Mouse (Mus musculus): Measurements from ENCODE around the gene Tuba3b. TPM values are rescaled to one million over a fixed set of nuclear protein-coding genes. Genes with fewer than 3 reads are reported as not detected.

The Tuba3b gene
- polyA plus RNA-seq, 1 experiment from 2014 or later = not detected

DNA sequence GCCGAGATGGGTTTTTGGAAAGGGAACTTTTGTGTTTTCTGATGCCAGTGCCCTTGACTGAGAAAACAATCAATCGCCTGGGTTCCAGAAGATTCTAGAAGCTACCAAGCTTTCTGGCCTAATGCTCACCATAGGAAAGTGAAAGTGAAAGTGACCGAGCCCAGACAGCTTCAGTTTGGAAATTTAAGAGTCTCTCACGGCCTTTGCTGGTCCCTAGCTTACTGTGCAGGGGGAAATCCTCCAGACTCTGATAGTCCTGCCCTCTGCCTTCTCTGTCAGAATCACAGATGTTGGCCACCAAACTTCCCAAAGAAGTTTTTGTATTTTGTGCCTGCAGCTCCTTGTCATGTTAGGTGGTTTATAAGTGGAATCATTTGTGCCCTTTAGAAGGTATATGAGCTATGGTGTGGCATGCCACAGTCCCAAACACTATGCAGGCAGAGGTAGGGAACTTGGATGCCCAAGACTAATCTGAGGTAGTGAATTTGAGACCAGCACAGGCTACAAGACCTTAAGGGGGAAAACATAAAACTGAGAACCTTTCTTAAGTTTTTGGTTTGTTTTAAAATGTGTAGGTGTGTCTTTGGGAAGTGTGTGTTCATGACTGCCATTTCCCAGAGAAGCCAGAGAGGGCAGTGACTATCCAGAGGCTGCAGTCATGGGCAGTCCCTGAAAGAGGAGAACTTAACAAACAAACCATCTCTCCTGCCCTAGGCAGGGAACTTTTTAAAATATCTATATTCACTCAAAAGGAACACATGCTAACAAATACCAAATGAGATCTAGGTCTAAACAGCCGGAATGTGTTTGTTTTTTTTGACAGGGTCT, 1.1 kb downstream of the Tuba3b start:
- Histone ChIP-seq H3K36me3 (ENCODE audit: control insufficient read depth, insufficient read depth, low read length) (no peaks in the 10 kb centered on the region), H3K27me3 (ENCODE audit: control insufficient read depth, insufficient read depth, low read length) (no peaks in the 10 kb centered on the region), H3K4me1 (replicated peaks; ENCODE audit: control insufficient read depth, insufficient read depth, low read length) (no peaks in the 10 kb centered on the region), H3K9ac (ENCODE audit: low read depth, low read length) (no peak overlapping the region), H3K27ac (ENCODE audit: low read depth, low read length) (no peak overlapping the region), H3K9me3 (ENCODE audit: control insufficient read depth, low read length) (no peaks in the 10 kb centered on the region), H3K4me2 (replicated peaks; ENCODE audit: low read depth, low read length) (no peak overlapping the region), H3K4me3 (ENCODE audit: low read depth, low read length) (no peak overlapping the region)
- 85% methylated on average over 5 of the region's 5 CpGs for WGBS
- no peak for ATAC-seq (ENCODE audit: low FRiP score)
- no peak for DNase-seq (ENCODE audit: low spot score)

DNA sequence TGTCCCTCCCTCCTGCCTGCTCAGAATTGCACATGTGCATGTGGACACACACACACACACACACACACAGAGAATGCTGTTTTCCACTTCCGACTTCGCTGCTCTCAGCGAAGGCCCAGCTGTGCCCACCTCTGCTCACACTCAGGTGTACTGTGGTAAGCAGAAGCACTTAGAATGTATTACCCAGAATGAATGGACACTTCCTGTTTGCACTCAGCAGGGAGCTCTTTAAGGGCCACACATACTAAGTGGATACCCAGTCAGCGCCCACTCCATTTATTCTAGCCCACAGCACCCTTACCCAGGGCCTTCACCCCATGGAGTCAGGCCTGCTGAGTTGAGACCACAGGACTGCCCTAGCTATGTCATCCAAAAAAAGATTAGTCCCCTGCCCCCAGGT, 7.6 kb downstream of the Tuba3b start:
- Histone ChIP-seq H3K9ac (ENCODE audit: low read depth, low read length) (no peak overlapping the region), H3K4me3 (ENCODE audit: low read depth, low read length) (no peak overlapping the region), H3K36me3 (ENCODE audit: control insufficient read depth, insufficient read depth, low read length) (no peaks in the 10 kb centered on the region), H3K9me3 (ENCODE audit: control insufficient read depth, low read length) (no peaks in the 10 kb centered on the region), H3K27me3 (ENCODE audit: control insufficient read depth, insufficient read depth, low read length) (no peaks in the 10 kb centered on the region), H3K4me2 (replicated peaks; ENCODE audit: low read depth, low read length) (no peak overlapping the region), H3K4me1 (replicated peaks; ENCODE audit: control insufficient read depth, insufficient read depth, low read length) (no peaks in the 10 kb centered on the region), H3K27ac (ENCODE audit: low read depth, low read length) (no peak overlapping the region)
- ATAC-seq (ENCODE audit: low FRiP score) (no peak), DNase-seq (ENCODE audit: low spot score) (no peak)
- WGBS = 90% methylated on average over 4 of the region's 4 CpGs

DNA sequence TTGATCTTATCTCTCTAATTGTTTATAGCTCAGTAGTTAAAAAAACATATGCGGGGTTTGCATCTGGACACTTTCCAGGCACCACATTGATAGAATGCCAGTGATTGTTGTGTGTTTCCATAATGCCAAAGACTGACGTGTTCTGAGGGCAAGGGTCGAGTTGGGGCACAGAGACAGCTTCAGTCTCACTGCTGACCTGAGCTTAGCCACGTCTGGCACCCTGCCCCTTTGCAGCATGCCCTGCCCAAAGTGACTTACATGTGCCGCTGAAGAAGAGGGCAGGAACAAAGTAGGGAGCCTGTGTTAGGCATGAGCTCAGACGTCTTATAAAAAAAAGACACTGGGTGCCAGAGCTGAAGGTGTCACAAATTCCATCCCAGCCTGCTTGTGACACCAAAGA, 14.7 kb downstream of the Tuba3b start:
- Histone ChIP-seq H3K4me3 (ENCODE audit: low read depth, low read length) (no peak overlapping the region), H3K4me2 (replicated peaks; ENCODE audit: low read depth, low read length) (no peak overlapping the region), H3K9me3 (ENCODE audit: control insufficient read depth, low read length) (no peaks in the 10 kb centered on the region), H3K36me3 (ENCODE audit: control insufficient read depth, insufficient read depth, low read length) (no peaks in the 10 kb centered on the region), H3K27me3 (ENCODE audit: control insufficient read depth, insufficient read depth, low read length) (no peaks in the 10 kb centered on the region), H3K27ac (ENCODE audit: low read depth, low read length) (no peak overlapping the region), H3K4me1 (replicated peaks; ENCODE audit: control insufficient read depth, insufficient read depth, low read length) (no peaks in the 10 kb centered on the region), H3K9ac (ENCODE audit: low read depth, low read length) (no peak overlapping the region)
- no peak for ATAC-seq (ENCODE audit: low FRiP score)
- WGBS = 65% methylated on average over 6 of the region's 6 CpGs
- DNase-seq (ENCODE audit: low spot score) = no peak

DNA sequence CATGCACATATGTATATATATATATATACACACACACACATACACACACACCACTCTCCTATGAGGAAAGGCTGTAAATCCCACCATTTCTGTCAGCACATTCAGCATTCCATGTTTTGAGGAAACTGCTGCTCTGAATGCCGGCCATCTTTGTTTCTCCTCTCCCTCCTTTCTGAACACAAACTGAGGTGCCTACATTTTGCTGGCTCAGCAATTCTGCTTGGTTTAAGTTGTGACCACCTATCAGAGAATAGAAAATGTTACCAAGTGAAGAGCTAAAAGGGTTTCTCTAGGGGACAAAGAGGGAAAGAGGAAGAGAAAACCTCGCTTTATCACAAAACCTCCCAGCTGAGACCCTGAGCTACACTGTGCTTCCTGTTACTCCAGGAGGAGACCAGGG, 18.9 kb downstream of the Tuba3b start:
- Histone ChIP-seq H3K27me3 (ENCODE audit: control insufficient read depth, insufficient read depth, low read length) (no peaks in the 10 kb centered on the region), H3K4me1 (replicated peaks; ENCODE audit: control insufficient read depth, insufficient read depth, low read length) (no peaks in the 10 kb centered on the region), H3K9me3 (ENCODE audit: control insufficient read depth, low read length) (no peaks in the 10 kb centered on the region), H3K36me3 (ENCODE audit: control insufficient read depth, insufficient read depth, low read length) (no peaks in the 10 kb centered on the region), H3K4me3 (ENCODE audit: low read depth, low read length) (no peak overlapping the region), H3K9ac (ENCODE audit: low read depth, low read length) (no peak overlapping the region), H3K27ac (ENCODE audit: low read depth, low read length) (no peak overlapping the region), H3K4me2 (replicated peaks; ENCODE audit: low read depth, low read length) (no peak overlapping the region)
- no peak for DNase-seq (ENCODE audit: low spot score)
- no peak for ATAC-seq (ENCODE audit: low FRiP score)
- WGBS = 82% methylated on average over 2 of the region's 2 CpGs

DNA sequence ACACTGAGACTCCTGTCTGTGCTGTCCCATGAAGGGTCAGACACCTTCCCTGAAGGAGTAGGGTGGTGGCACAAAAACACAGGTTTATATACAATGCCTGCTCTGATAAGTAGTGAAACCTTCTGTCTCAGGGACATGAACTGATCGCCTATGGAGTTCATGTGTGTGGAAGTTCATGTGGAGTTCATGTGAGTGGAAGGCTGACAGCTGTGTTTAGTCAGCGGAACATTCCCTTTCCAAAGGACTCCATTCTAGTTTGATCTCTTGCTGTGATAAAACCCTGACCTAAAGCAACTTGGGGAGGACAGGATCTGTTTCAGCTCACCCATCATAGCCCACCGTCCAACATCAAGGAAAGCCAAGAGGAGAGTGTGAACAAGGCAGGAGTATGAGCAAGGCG, 21.1 kb downstream of the Tuba3b start:
- 75% methylated on average over 4 of the region's 4 CpGs for WGBS
- no peak overlapping the region for H3K4me3 ChIP-seq (ENCODE audit: low read depth, low read length)
- no peak overlapping the region for H3K9ac ChIP-seq (ENCODE audit: low read depth, low read length)
- H3K4me2 ChIP-seq (replicated peaks; ENCODE audit: low read depth, low read length) = no peak overlapping the region
- DNase-seq (ENCODE audit: low spot score) (no peak), ATAC-seq (ENCODE audit: low FRiP score) (no peak)
- H3K27ac ChIP-seq (ENCODE audit: low read depth, low read length) = no peak overlapping the region
- no peaks in the 10 kb centered on the region for H3K4me1 ChIP-seq (replicated peaks; ENCODE audit: control insufficient read depth, insufficient read depth, low read length)
- no peaks in the 10 kb centered on the region for H3K9me3 ChIP-seq (ENCODE audit: control insufficient read depth, low read length)
- no peaks in the 10 kb centered on the region for H3K36me3 ChIP-seq (ENCODE audit: control insufficient read depth, insufficient read depth, low read length)
- H3K27me3 ChIP-seq (ENCODE audit: control insufficient read depth, insufficient read depth, low read length) = no peaks in the 10 kb centered on the region

DNA sequence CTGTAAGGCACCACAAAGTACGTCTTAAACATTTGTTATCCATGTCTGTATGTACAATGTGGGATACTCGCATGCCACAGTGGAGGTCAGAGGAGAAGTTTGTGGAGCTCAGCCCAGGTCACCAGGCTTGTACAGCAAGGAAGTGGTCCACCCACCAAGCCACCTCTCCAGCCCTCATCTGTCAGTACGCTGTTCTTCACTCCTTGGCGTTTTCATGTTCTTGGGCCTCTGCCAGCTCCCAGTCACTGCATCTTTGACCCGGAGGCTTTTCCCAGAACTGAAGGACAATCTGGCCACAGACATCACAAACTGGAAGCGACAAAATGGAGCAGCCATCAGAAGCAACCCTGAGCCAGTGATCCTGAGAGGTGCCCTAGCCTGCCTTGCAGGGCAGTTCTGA, 22.7 kb downstream of the Tuba3b start:
- DNase-seq (ENCODE audit: low spot score) = no peak
- Histone ChIP-seq H3K36me3 (ENCODE audit: control insufficient read depth, insufficient read depth, low read length) (no peaks in the 10 kb centered on the region), H3K9me3 (ENCODE audit: control insufficient read depth, low read length) (no peaks in the 10 kb centered on the region), H3K4me2 (replicated peaks; ENCODE audit: low read depth, low read length) (no peak overlapping the region), H3K27ac (ENCODE audit: low read depth, low read length) (no peak overlapping the region), H3K27me3 (ENCODE audit: control insufficient read depth, insufficient read depth, low read length) (no peaks in the 10 kb centered on the region), H3K4me1 (replicated peaks; ENCODE audit: control insufficient read depth, insufficient read depth, low read length) (no peaks in the 10 kb centered on the region), H3K9ac (ENCODE audit: low read depth, low read length) (no peak overlapping the region), H3K4me3 (ENCODE audit: low read depth, low read length) (no peak overlapping the region)
- WGBS = 86% methylated on average over 6 of the region's 6 CpGs
- no peak for ATAC-seq (ENCODE audit: low FRiP score)

DNA sequence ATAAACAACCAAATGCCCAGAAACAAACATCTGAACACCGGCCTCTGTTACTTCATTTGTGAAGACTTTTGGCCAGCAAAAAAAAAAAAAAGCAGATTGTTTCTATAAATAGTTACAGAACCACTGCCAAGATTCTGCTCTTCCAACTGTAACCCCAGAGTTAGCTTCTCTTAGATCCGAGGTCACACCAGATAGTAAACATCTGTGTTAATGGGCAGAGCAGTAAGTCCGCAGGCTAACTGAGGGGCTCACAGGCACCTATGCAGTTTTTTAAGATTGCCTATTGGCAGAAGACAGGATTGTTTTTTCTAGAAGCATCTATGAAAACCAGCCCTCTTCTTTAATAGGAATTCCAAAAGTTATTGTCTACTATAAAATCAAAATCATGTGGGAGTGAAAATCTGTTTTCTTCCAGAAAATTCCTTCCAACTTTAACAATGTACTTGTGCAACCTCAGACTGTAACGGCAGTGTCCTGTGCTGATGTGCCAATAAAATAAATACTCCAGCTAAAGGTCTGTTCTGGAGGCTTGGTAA, 25.5 kb downstream of the Tuba3b start:
- ATAC-seq (ENCODE audit: low FRiP score) = no peak
- Histone ChIP-seq H3K4me2 (replicated peaks; ENCODE audit: low read depth, low read length) (no peak overlapping the region), H3K4me1 (replicated peaks; ENCODE audit: control insufficient read depth, insufficient read depth, low read length) (no peaks in the 10 kb centered on the region), H3K27ac (ENCODE audit: low read depth, low read length) (no peak overlapping the region), H3K27me3 (ENCODE audit: control insufficient read depth, insufficient read depth, low read length) (no peaks in the 10 kb centered on the region), H3K9me3 (ENCODE audit: control insufficient read depth, low read length) (no peaks in the 10 kb centered on the region), H3K4me3 (ENCODE audit: low read depth, low read length) (no peak overlapping the region), H3K9ac (ENCODE audit: low read depth, low read length) (no peak overlapping the region), H3K36me3 (ENCODE audit: control insufficient read depth, insufficient read depth, low read length) (no peaks in the 10 kb centered on the region)
- WGBS = 86% methylated on average over 4 of the region's 4 CpGs
- DNase-seq (ENCODE audit: low spot score) = no peak

DNA sequence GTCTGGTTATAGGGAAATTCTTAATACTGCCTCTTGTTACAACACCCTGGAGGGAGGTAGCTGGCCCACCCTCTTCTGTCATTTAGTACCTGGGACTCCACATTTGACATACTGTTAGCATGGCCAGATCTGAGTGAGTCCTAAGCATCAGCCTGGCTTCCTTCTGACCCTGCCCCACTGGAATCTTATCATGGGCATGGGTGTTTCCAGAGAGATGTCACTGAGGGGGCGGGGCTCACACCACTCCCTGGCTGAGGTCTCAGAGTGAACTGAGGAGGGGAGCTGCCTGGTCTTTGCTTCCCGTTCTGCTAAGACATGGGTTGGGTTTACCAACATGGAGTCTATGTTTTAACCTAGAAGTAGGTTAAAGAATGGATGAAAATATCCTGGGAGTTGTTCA, 36.4 kb downstream of the Tuba3b start:
- 81% methylated on average over 2 of the region's 2 CpGs for WGBS
- H3K9ac ChIP-seq (ENCODE audit: low read depth, low read length) = no peak overlapping the region
- DNase-seq (ENCODE audit: low spot score) = no peak

DNA sequence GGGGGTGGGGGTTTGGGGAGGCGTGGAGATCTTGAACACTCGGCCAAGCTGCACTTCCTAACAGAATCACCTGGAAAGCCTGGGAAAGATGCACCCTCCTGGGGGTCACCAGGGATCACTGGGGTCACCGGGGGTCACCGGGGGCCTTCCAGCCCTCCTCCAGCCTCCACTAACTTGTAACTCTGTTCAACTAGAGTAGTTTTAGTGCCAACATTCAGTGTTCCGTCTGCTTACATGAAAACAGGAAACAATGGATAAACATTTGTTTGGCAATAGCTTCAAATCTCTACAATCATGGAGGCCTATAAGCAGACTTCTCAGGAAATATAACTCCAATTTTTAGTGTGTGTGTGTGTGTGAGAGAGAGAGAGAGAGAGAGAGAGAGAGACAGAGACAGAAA, 37.4 kb downstream of the Tuba3b start:
- Histone ChIP-seq H3K36me3 (ENCODE audit: control insufficient read depth, insufficient read depth, low read length) (no peaks in the 10 kb centered on the region), H3K9ac (ENCODE audit: low read depth, low read length) (no peak overlapping the region), H3K27ac (ENCODE audit: low read depth, low read length) (no peak overlapping the region), H3K4me1 (replicated peaks; ENCODE audit: control insufficient read depth, insufficient read depth, low read length) (no peaks in the 10 kb centered on the region), H3K4me3 (ENCODE audit: low read depth, low read length) (no peak overlapping the region), H3K9me3 (ENCODE audit: control insufficient read depth, low read length) (no peaks in the 10 kb centered on the region), H3K27me3 (ENCODE audit: control insufficient read depth, insufficient read depth, low read length) (no peaks in the 10 kb centered on the region), H3K4me2 (replicated peaks; ENCODE audit: low read depth, low read length) (no peak overlapping the region)
- WGBS = 88% methylated on average over 5 of the region's 5 CpGs
- no peak for DNase-seq (ENCODE audit: low spot score)
- no peak for ATAC-seq (ENCODE audit: low FRiP score)

More for the DNA sequence above, 36.4 kb downstream of the Tuba3b start:
- ATAC-seq (ENCODE audit: low FRiP score) = no peak
- no peaks in the 10 kb centered on the region for H3K27me3 ChIP-seq (ENCODE audit: control insufficient read depth, insufficient read depth, low read length)
- H3K27ac ChIP-seq (ENCODE audit: low read depth, low read length) = no peak overlapping the region
- no peaks in the 10 kb centered on the region for H3K36me3 ChIP-seq (ENCODE audit: control insufficient read depth, insufficient read depth, low read length)
- no peak overlapping the region for H3K4me2 ChIP-seq (replicated peaks; ENCODE audit: low read depth, low read length)
- no peaks in the 10 kb centered on the region for H3K9me3 ChIP-seq (ENCODE audit: control insufficient read depth, low read length)
- H3K4me3 ChIP-seq (ENCODE audit: low read depth, low read length) = no peak overlapping the region
- H3K4me1 ChIP-seq (replicated peaks; ENCODE audit: control insufficient read depth, insufficient read depth, low read length) = no peaks in the 10 kb centered on the region
